Mouse (Mus musculus) adrenal gland, postnatal 4 days (tissue): ENCODE measurements around the gene Smad3. TPM values are rescaled to one million over a fixed set of nuclear protein-coding genes. Genes with fewer than 3 reads are reported as not detected.

ENCODE experiments used
- DNase-seq, 2 experiments: peaks; one replicate each; pipeline ENCODE4 v3.0.0; 2021 to 2022; ENCODE audit warnings: low spot score in 2 of 2, mixed read lengths in 2 of 2
- total RNA-seq, 2 experiments: library from RNA; stranded (reverse); gene quantifications; 2 replicates each; pipeline ENCODE4 v1.2.3; 2021

The Smad3 gene
- total RNA-seq, 2 experiments from 2014 or later, result 39.6 to 43.5 TPM

- DNase-seq, result no peak
Observed at GRCm38 (mm10) chr9:63774854-63775483, 17.2 kb upstream of the Smad3 start.

DNA sequence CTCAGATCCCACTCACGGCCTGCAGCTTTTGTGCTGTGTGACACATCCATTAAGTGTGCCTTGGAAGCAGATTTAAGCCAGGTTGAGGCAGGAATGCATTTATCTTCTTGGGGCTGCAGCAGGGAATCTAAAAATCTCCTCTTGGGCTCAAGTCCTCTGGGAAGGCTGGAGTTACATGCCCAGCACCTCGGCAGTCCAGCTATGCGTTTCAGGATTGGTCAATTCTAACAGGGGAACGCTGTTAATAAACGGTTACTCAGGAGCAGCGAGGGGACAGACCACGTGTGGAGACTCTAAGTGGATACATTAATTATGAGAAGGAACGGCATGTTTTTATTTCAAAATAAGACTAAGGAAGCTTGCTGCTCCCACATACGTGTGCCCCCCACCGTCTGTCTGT lies 14.7 kb upstream of the Smad3 start:
- no peak for DNase-seq

- no peak for DNase-seq
Observed at GRCm38 (mm10) chr9:63771676-63772075, 13.9 kb upstream of the Smad3 start.

DNA sequence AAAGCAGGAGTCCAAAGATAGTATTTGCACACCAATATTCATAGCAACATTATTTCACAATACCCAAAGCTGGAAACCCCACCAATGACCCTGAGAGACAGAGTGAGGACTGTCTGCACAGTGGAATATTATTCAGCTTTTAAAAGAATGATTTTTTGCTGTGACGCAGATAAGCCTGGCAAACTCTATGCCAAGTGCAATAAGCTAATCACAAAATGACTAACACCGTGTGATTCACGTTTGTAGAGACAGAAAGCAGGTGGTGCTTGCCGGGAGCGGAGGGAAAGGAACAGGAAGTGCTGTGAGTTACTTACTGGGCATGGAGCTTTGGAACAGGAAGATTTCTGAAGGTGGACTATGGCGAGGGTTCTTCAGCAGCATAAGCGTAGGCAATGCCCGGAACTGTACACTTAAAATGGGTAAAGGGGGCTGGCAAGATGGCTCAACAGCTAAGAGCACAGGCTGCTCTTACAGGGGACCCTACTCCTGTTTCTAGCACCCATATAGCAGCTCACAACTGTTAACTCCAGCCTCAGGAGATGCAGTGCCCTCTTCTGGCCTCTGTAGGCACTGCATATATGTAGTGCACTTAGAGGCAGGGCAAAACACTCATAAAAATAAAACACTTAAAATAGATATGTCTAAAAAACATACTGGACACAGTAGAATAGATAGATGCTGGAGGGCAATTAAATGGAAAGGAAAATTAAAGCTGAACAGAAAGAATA lies 3.7 kb upstream of the Smad3 start:
- DNase-seq, result no peak

GRCm38 (mm10) chr9:63760783-63761182 lies 3.0 kb upstream of the Smad3 start:
- DNase-seq, result no peak

DNA sequence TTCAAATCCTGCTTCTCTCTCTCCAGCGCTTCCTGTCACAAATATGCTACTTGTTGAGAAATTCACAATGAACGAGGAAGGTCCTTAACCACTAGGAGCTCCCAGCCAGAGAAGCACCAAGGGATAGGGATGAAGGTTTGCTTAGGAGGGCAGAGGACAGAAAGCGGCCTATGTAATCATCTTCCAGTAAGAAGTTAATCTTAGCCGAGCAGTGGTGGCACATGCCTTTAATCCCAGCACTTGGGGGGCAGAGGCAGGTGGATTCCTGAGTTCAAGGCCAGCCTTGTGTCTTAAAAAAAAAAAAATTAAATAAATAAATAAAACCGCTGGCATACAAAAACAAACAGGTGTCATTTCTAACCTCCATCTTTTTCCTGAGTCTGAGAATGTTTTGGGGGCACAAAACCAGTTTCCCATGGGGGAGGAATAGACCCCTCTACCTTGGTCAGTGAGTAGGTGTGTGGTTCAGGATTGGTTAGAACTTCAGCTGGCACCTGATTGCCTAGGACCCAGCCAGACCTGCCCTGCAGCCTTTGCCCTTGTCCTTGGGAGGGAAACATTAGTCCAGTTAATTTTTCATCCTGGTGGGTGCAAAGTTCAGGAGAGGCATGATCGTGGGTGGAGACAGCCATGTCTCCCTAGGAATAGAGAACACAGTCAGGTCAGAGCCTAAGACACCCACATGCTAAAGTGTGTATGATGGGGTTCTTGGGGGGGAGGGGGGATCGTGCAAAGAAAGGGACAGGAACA lies 2.4 kb upstream of the Smad3 start:
- DNase-seq, result no peak

- DNase-seq, result no peak
Observed at GRCm38 (mm10) chr9:63758641-63759391, 1.0 kb upstream of the Smad3 start.

DNA sequence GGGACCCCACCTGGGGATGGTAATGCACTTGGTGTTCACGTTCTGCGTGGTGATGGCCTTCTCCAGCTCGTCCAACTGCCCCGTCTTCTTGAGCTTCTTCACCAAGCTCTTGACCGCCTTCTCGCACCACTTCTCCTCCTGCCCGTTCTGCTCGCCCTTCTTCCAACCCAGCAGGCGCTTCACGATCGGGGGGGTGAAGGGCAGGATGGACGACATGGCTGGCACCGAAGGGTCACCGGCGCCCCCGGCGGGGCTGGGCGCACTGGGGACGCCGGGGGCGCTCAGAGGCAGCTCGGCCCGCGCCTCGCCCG lies 377 bp downstream of the Smad3 start:
- DNase-seq, result no peak

DNA sequence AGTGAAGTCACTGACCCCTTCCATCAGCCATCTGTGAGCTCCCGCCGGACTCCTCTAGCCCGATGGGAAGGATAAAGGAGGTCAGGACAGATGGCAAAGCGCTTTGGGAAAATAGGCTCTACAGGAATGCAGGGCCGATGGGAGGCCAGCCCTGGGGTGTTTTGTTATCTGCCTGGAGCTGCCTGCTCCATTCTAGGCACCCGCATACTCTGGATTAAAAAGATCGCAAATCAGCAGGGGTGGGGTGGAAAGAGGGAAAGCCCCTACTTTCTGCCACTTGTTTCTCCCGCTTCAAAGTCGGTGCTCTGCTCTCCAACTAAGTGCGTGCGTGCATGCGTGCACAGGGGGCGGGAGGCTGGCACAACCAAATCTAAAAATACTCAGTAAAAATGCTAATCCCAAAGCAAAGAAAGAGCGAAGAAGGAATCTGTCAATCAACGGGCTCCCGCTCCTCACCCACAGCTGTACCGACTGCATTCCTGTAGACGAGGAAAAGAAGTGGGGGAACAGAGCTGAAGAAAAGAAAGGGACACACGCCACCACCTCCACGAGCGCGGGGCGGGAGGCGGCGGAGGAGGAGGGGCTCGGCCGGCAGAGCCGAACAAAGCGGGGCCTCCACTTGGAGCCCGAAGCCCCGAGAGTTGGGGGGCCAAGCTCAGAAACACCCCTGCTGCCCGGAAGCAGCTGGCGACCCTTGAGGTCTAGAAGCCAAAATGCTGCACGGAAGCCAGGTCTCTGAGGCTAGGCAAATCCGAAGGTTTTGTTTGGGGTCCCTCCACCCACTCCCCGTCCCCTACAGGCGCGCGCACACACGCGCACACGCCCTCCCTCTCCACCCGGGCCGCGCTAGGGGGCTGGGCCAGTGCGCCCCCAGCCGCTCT lies 973 bp downstream of the Smad3 start:
- DNase-seq, result no peak

GRCm38 (mm10) chr9:63755671-63756543 lies 1.9 kb downstream of the Smad3 start:
- DNase-seq, result no peak

- no peak for DNase-seq
Observed at GRCm38 (mm10) chr9:63754556-63755510, 3.0 kb downstream of the Smad3 start.

GRCm38 (mm10) chr9:63754039-63754438 lies 3.8 kb downstream of the Smad3 start:
- no peak for DNase-seq

DNA sequence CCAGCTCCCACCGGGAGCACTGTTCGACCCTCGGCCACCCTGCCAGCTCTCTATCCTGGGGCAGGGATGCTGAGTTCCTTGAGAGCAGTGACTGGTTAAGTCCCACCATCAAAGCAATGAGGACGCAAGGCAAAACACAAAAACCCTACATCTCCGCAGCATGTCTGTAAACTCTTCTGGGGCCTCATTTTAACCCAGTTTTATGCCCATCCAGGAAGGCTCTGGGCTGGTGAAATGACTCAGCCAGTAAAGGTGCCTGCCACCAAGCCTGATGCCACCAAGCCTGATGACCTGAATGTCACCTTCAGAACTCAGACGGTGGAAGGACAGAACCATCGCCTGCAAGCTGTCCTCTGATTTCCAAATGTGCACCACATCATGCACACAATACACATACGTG lies 4.4 kb downstream of the Smad3 start:
- DNase-seq, result no peak

- DNase-seq, result no peak
Observed at GRCm38 (mm10) chr9:63752576-63752975, 5.2 kb downstream of the Smad3 start.

DNA sequence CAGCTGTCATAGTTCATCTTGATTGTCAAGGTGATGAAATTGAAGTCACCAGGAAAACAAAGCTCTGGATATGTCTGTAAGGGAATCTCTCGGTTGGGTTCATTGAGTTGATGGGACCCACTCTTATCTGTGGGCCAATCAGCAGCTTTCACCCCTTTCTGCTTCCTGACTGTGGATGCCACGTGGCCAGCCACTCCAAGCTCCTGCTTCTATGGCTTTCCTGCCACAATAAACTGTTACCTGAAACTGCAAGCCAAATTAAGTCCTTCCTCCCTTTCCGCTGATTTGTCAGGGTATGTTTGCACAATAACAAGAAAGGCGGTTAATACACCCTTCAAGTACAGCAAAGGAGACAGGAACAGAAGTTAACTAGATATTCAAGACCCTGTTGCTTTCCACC lies 6.5 kb downstream of the Smad3 start:
- DNase-seq, result no peak

DNA sequence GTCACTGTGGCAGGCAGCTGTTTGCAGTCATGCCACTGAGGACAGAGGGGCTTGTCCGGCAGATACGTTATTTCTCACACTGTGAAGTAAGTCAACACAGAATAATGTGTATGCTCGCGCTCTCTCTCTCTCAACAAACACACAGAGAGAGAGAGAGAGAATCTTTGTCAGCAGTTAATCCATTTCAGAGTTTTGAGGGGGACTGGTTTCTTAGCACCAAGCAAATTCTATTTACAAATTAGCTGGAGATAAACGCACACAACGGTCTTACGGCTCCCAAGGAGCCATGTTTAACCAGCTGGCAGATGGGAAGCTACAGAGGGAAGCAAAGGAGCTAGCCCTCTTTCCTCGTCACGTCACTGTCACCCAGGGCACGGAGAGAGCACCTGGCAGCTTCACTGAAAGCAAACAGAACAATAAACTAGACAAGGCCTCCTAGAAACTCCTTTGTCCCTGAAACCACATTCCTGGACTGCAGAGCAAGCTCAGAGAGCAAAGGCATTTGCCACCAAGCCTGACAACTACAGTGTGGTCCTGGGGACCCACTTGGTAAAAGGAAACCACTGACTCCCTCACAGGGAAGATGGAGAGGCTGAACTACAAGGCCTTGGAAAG lies 7.3 kb downstream of the Smad3 start:
- DNase-seq, result no peak

GRCm38 (mm10) chr9:63749296-63749915 lies 8.4 kb downstream of the Smad3 start:
- no peak for DNase-seq
